Mouse (Mus musculus) heart, embryonic 14.5 days (tissue): ENCODE results near the gene Snx20. TPM values are rescaled to one million over a fixed set of nuclear protein-coding genes. Genes with fewer than 3 reads are reported as not detected.

Experiments
- ATAC-seq: fragments of 200-750 bp; cut with Nextera tagmentation; 2 replicates; pipeline ENCODE4 v1.8.0; 2017; ENCODE audit warnings: low read depth, moderate TSS enrichment; ENCODE audit not compliant: insufficient number of reproducible peaks, insufficient read depth, low FRiP score
- H3K27ac ChIP-seq, 2 experiments: fragments of 200-500 bp in 1 of 2; fragments of 300-500 bp in 1 of 2; sonication (generic) in 1 of 2; replicated peaks in 1 of 2; 2 replicates each; pipeline ENCODE4 v1.5.1; 2012 to 2014; ENCODE audit warnings: low read depth in 2 of 2, low read length in 2 of 2, control low read depth in 1 of 2, mild to moderate bottlenecking in 1 of 2, mixed read lengths in 1 of 2; ENCODE audit not compliant: control insufficient read depth in 1 of 2, insufficient read depth in 1 of 2
- H3K27me3 ChIP-seq: fragments of 300-500 bp; sonication (generic); 2 replicates; pipeline ENCODE4 v1.6.1; 2014; ENCODE audit warnings: mild to moderate bottlenecking, low read length, control low read depth; ENCODE audit not compliant: control insufficient read depth, insufficient read depth
- H3K36me3 ChIP-seq: fragments of 300-500 bp; sonication (generic); 2 replicates; pipeline ENCODE4 v1.6.1; 2014; ENCODE audit warnings: mild to moderate bottlenecking, control low read depth, low read length, mixed read lengths; ENCODE audit not compliant: control insufficient read depth, insufficient read depth
- H3K4me1 ChIP-seq, 2 experiments: fragments of 200-500 bp in 1 of 2; fragments of 300-500 bp in 1 of 2; sonication (generic) in 1 of 2; 2 replicates each; pipeline ENCODE4 v1.6.1; 2012 to 2014; ENCODE audit warnings: low read length in 2 of 2, control low read depth in 1 of 2, mixed read lengths in 1 of 2; ENCODE audit not compliant: control insufficient read depth in 2 of 2, insufficient read depth in 2 of 2
- H3K4me2 ChIP-seq: fragments of 300-500 bp; sonication (generic); 2 replicates; pipeline ENCODE4 v1.6.1; 2014; ENCODE audit warnings: mild to moderate bottlenecking, low read length
- H3K4me3 ChIP-seq, 2 experiments: fragments of 200-500 bp in 1 of 2; fragments of 300-500 bp in 1 of 2; sonication (generic) in 1 of 2; 2 replicates each; pipeline ENCODE4 v1.5.1; 2012 to 2014; ENCODE audit warnings: low read length in 2 of 2, mild to moderate bottlenecking in 2 of 2, control low read depth in 1 of 2, low read depth in 1 of 2, moderate library complexity in 1 of 2; ENCODE audit not compliant: control insufficient read depth in 1 of 2, insufficient read depth in 1 of 2
- H3K9ac ChIP-seq: fragments of 300-500 bp; sonication (generic); 2 replicates; pipeline ENCODE4 v1.6.1; 2014; ENCODE audit warnings: mild to moderate bottlenecking, low read length
- H3K9me3 ChIP-seq: fragments of 300-500 bp; sonication (generic); 2 replicates; pipeline ENCODE4 v1.6.1; 2016; ENCODE audit warnings: low read length, control low read depth; ENCODE audit not compliant: control insufficient read depth
- WGBS: fragments of 180-500 bp; shearing (Covaris S2); extraction: QIAGEN DNeasy Blood & Tissue Kit; methylation state at CpG from one replicate; pipeline ENCODE4 v1.1.7; 2014; 5-methylcytosine and 5-hydroxymethylcytosine counted together
- polyA plus RNA-seq: library from polyadenylated mRNA; unstranded; fragments of >200 nt; fragmentation: Nextera tagmentation; extraction: Ambion mirVana; gene quantifications from 2 replicates; pipeline ENCODE4 v1.2.1, GENCODE M21; 2014

The Snx20 gene
- polyA plus RNA-seq, 1 experiment from 2014 or later, result 1.7 TPM

DNA sequence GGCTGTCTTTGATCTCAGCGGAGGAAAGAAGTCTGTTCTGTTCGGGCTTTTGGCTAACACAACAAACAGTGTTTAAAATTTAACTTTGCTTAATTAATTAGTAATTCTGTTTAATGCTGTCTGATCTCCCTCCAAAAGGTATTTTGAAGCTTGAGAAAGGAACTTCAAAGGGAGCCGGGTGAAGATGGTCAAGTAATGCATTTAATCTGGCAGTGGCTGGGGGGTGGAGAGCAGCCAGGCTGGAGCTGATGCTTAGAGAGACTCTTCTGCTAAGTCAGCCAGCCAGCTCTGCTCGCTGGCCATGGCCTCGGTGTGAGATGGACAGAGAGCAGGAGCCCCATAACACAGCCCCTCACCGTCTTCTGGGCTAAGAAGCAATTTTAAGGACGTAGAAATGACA lies 56.7 kb downstream of the Snx20 start:
- H3K4me3 ChIP-seq, result no peak overlapping the region
- no peak overlapping the region for H3K9ac ChIP-seq
- H3K36me3 ChIP-seq, result no peaks in the 10 kb centered on the region
- no peaks in the 10 kb centered on the region for H3K9me3 ChIP-seq
- WGBS, result 52% methylated on average over 7 of the region's 7 CpGs
- ATAC-seq, result no peak
- H3K4me2 ChIP-seq, result no peak overlapping the region
- H3K27me3 ChIP-seq, result no peaks in the 10 kb centered on the region
- peaks cover 37 to 50% of the 10 kb centered on the region in 2 experiments for H3K4me1 ChIP-seq
- H3K27ac ChIP-seq, result no peak overlapping the region; a peak in 1 of 4 replicates

DNA sequence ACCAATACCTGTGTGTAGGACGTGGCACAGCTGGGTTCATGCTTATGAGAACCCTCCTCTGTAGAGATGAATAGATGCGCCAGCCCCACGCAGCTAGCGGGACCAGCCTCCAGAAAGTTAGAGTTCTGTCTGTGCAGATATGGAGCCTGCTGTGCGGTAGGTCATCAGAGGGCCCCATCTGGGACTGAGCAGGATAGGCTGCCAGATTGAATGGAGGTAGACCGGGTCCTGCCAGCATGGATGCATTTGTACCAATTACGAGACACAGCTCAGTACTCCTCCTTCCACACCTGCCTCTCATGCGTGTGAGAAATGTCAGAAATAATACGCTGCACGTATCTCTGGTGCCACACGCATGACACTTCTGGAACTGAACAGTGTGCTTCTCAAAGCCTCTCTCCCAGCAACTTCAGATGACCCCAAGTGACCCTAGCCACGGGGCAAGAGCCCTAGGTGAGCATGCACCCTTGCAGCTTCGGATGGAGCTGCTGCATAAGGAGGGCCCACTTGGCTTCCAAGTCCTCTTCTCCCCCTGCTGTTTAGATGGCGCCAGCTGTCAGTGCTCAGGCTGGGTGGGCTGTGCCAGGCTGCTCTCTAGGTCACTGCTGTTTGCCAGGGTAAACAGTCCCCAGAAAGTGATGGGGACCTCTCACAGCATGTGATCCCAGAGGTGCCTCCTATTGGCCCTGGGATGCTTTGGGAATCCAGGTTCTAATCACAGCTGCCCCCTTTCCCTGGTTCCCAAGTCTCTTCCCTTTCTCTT lies 57.3 kb downstream of the Snx20 start:
- H3K27ac ChIP-seq, result no peak overlapping the region

DNA sequence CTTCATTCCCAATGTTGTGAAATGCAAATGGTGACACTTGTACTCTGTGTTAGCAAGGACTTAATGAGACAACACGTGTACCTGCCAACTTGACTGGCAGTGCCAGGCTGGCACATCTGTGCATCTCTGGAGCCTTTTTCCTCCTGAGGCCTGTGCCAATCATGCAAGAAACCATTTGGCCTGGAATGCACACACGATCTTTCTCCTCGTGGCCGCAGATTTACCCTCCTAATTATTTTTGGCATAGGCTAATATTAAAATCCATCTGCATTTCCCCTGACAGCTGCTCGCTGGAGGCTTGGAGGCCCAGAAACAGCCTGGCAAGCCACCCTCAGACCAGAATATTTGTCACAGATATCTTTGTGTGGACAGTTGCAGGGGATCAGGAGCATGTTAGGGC lies 58.3 kb downstream of the Snx20 start:
- Histone ChIP-seq H3K27ac (no peak overlapping the region), H3K4me1 (peaks cover 40 to 46% of the 10 kb centered on the region in 2 experiments), H3K4me3 (no peak overlapping the region), H3K36me3 (no peaks in the 10 kb centered on the region), H3K27me3 (no peaks in the 10 kb centered on the region), H3K4me2 (no peak overlapping the region), H3K9ac (no peak overlapping the region), H3K9me3 (no peaks in the 10 kb centered on the region)
- 72% methylated on average over 5 of the region's 5 CpGs for WGBS
- no peak for ATAC-seq

More for the DNA sequence above, 57.3 kb downstream of the Snx20 start:
- Histone ChIP-seq H3K4me2 (no peak overlapping the region), H3K36me3 (no peaks in the 10 kb centered on the region), H3K4me1 (peaks cover 37 to 44% of the 10 kb centered on the region in 2 experiments), H3K27me3 (no peaks in the 10 kb centered on the region), H3K9ac (no peak overlapping the region), H3K9me3 (no peaks in the 10 kb centered on the region), H3K4me3 (no peak overlapping the region)
- 83% methylated on average over 14 of the region's 14 CpGs for WGBS
- no peak for ATAC-seq

Other genes starting within 250 kb of the Snx20 start
- 13.8 and 15.1 TPM in 2 replicates for gene Nkd1, start 114.8 kb downstream of the Snx20 start, polyA plus RNA-seq
- not detected in 2 replicates for gene Nod2, start 11.2 kb upstream of the Snx20 start, polyA plus RNA-seq
- 13.7 and 13.9 TPM in 2 replicates for gene Cyld, start 60.9 kb upstream of the Snx20 start, polyA plus RNA-seq